Mouse (Mus musculus): ENCODE results near the gene Olfr1346. TPM values are rescaled to one million over a fixed set of nuclear protein-coding genes. Genes with fewer than 3 reads are reported as not detected.
"Not testable (repeated sequence)": the region's sequence is repeated elsewhere in the genome, so short reads cannot be mapped to it uniquely, and the experiment has no call there.

Olfr1346 gene
- polyA plus RNA-seq, 1 experiment = 0.01 TPM

GRCm38 (mm10) chr7:6447771-6448170, 19.1 kb upstream of the Olfr1346 start:
- no peaks in the 10 kb centered on the region for H3K27me3 ChIP-seq (ENCODE audit: control insufficient read depth, insufficient read depth, insufficient read length)
- no peaks in the 10 kb centered on the region for H3K79me3 ChIP-seq (ENCODE audit: low read depth)
- TF ChIP-seq MYOD1 (IDR thresholded peaks at IDR 0.05; ENCODE audit: control insufficient read depth, insufficient read length, low read depth) (no peak), USF1 (IDR thresholded peaks at IDR 0.05; ENCODE audit: low read depth) (no peak), MAX (IDR thresholded peaks at IDR 0.05) (no peak), CTCF (IDR thresholded peaks at IDR 0.05; ENCODE audit: control insufficient read depth, insufficient read depth, insufficient read length) (no peak), CEBPB (IDR thresholded peaks at IDR 0.05; ENCODE audit: low read depth) (no peak), FOSL1 (IDR thresholded peaks at IDR 0.05; ENCODE audit: insufficient read depth, low read length, poor library complexity, severe bottlenecking) (no peak), MYOG (IDR thresholded peaks at IDR 0.05; ENCODE audit: control insufficient read depth, extremely low read depth, insufficient read length) (no peak)
- H3K79me2 ChIP-seq (ENCODE audit: control insufficient read depth, insufficient read depth) = no peaks in the 10 kb centered on the region
- H3K36me3 ChIP-seq (ENCODE audit: control insufficient read depth, insufficient read depth) = no peaks in the 10 kb centered on the region
- no peak overlapping the region for H3ac ChIP-seq (ENCODE audit: control insufficient read depth, insufficient read length, low read depth)
- H3K4me3 ChIP-seq (ENCODE audit: insufficient read depth, poor library complexity, severe bottlenecking) = no peak overlapping the region

- no peaks in the 10 kb centered on the region for H3K36me3 ChIP-seq (ENCODE audit: control insufficient read depth, insufficient read depth)
Measured at GRCm38 (mm10) chr7:6455868-6456267, 11.0 kb upstream of the Olfr1346 start, which contains the start of gene Olfr1336. Olfr1336 (plus strand) TSS chr7:6456168.

GRCm38 (mm10) chr7:6456399-6456798, 10.5 kb upstream of the Olfr1346 start:
- Histone ChIP-seq H3K79me2 (ENCODE audit: control insufficient read depth, insufficient read depth) (no peaks in the 10 kb centered on the region), H3ac (ENCODE audit: control insufficient read depth, insufficient read length, low read depth) (no peak overlapping the region), H3K4me3 (ENCODE audit: insufficient read depth, poor library complexity, severe bottlenecking) (no peak overlapping the region), H3K36me3 (ENCODE audit: control insufficient read depth, insufficient read depth) (no peaks in the 10 kb centered on the region), H3K79me3 (ENCODE audit: low read depth) (no peaks in the 10 kb centered on the region), H3K27me3 (ENCODE audit: control insufficient read depth, insufficient read depth, insufficient read length) (no peaks in the 10 kb centered on the region)
- TF ChIP-seq CTCF (IDR thresholded peaks at IDR 0.05; ENCODE audit: control insufficient read depth, insufficient read depth, insufficient read length) = no peak

More at GRCm38 (mm10) chr7:6455868-6456267, 11.0 kb upstream of the Olfr1346 start, which contains the start of gene Olfr1336:
- no peaks in the 10 kb centered on the region for H3K79me3 ChIP-seq (ENCODE audit: low read depth)
- H3K27me3 ChIP-seq (ENCODE audit: control insufficient read depth, insufficient read depth, insufficient read length) = no peaks in the 10 kb centered on the region
- H3K4me3 ChIP-seq (ENCODE audit: insufficient read depth, poor library complexity, severe bottlenecking) = no peak within 1 kb of the TSS
- TF ChIP-seq MAX (IDR thresholded peaks at IDR 0.05) (no peak), CTCF (IDR thresholded peaks at IDR 0.05; ENCODE audit: control insufficient read depth, insufficient read depth, insufficient read length) (no peak), USF1 (IDR thresholded peaks at IDR 0.05; ENCODE audit: low read depth) (no peak), CEBPB (IDR thresholded peaks at IDR 0.05; ENCODE audit: low read depth) (no peak), MYOD1 (IDR thresholded peaks at IDR 0.05; ENCODE audit: control insufficient read depth, insufficient read length, low read depth) (no peak), MYOG (IDR thresholded peaks at IDR 0.05; ENCODE audit: control insufficient read depth, extremely low read depth, insufficient read length) (no peak), FOSL1 (IDR thresholded peaks at IDR 0.05; ENCODE audit: insufficient read depth, low read length, poor library complexity, severe bottlenecking) (no peak)
- no peaks in the 10 kb centered on the region for H3K79me2 ChIP-seq (ENCODE audit: control insufficient read depth, insufficient read depth)
- H3ac ChIP-seq (ENCODE audit: control insufficient read depth, insufficient read length, low read depth) = no peak within 1 kb of the TSS

DNA sequence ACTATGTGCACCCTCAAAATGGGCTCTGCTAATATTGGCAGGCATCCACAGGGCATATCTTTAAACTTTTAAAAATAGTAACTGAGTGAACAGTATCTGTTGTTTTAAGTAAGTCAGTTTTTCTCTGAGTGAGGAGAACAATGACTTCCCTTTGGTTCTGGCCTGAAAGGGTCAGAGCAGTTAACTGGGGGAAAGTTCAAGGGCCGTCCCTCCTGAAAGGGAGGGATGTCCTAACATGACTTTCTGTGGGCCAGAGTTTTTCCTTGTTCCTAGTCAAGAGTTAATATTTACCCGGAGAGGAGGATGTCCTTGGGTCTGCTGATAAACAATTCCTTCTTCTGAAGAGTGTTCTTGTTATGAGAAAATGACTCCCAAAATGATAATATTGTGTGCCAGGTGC, 10.7 kb downstream of the Olfr1346 start:
- H3K36me3 ChIP-seq (ENCODE audit: control insufficient read depth, insufficient read depth); H3K27me3 ChIP-seq (ENCODE audit: control insufficient read depth, insufficient read depth, insufficient read length); H3K79me3 ChIP-seq (ENCODE audit: low read depth); H3K4me3 ChIP-seq (ENCODE audit: insufficient read depth, poor library complexity, severe bottlenecking); H3ac ChIP-seq (ENCODE audit: control insufficient read depth, insufficient read length, low read depth); H3K79me2 ChIP-seq (ENCODE audit: control insufficient read depth, insufficient read depth): not testable (repeated sequence)

- no peaks in the 10 kb centered on the region for H3K27me3 ChIP-seq (ENCODE audit: control insufficient read depth, insufficient read depth, insufficient read length)
- H3K36me3 ChIP-seq (ENCODE audit: control insufficient read depth, insufficient read depth) = no peaks in the 10 kb centered on the region
- H3K4me3 ChIP-seq (ENCODE audit: insufficient read depth, poor library complexity, severe bottlenecking) = no peak within 1 kb of the TSS
- H3K79me3 ChIP-seq (ENCODE audit: low read depth) = no peaks in the 10 kb centered on the region
- H3K79me2 ChIP-seq (ENCODE audit: control insufficient read depth, insufficient read depth) = no peaks in the 10 kb centered on the region
- H3ac ChIP-seq (ENCODE audit: control insufficient read depth, insufficient read length, low read depth) = no peak within 1 kb of the TSS
- TF ChIP-seq MYOG (IDR thresholded peaks at IDR 0.05; ENCODE audit: control insufficient read depth, extremely low read depth, insufficient read length) = no peak
- TF ChIP-seq FOSL1 (IDR thresholded peaks at IDR 0.05; ENCODE audit: insufficient read depth, low read length, poor library complexity, severe bottlenecking) = no peak
- no peak for TF ChIP-seq CEBPB (IDR thresholded peaks at IDR 0.05; ENCODE audit: low read depth)
- no peak for TF ChIP-seq MYOD1 (IDR thresholded peaks at IDR 0.05; ENCODE audit: control insufficient read depth, insufficient read length, low read depth)
- no peak for TF ChIP-seq MAX (IDR thresholded peaks at IDR 0.05)
- TF ChIP-seq USF1 (IDR thresholded peaks at IDR 0.05; ENCODE audit: low read depth) = no peak
- TF ChIP-seq CTCF (IDR thresholded peaks at IDR 0.05; ENCODE audit: control insufficient read depth, insufficient read depth, insufficient read length) = no peak
Measured at GRCm38 (mm10) chr7:6486841-6487240, 19.9 kb downstream of the Olfr1346 start, which contains the start of gene Olfr5. Olfr5 (minus strand) TSS chr7:6486941.

DNA sequence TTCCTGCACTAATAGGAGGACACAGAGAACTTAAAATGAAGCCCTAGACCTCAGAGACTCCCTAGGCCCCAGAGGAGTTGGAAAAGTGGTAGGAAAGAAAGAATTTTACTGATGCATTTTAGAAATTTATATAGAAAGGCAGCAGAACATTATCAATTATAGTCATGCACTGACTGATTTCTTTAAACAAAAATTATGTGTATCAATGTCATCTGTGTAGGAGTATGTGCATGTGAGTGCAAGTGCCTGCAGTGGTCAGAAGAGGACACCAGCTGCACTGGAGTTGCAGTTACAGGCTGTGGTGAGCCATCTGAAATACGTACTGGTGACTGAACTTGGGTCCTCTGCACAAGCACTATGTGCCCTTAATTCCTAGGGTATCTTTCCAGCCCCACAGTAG, 32.8 kb downstream of the Olfr1346 start, which contains the start of gene Olfr1347:
Olfr1347 (minus strand) TSS at position 101 of the 400 bp plus-strand sequence.
- TF ChIP-seq CTCF (IDR thresholded peaks at IDR 0.05; ENCODE audit: control insufficient read depth, insufficient read depth, insufficient read length) = no peak
- TF ChIP-seq USF1 (IDR thresholded peaks at IDR 0.05; ENCODE audit: low read depth) = no peak
- TF ChIP-seq CEBPB (IDR thresholded peaks at IDR 0.05; ENCODE audit: low read depth) = no peak
- TF ChIP-seq FOSL1 (IDR thresholded peaks at IDR 0.05; ENCODE audit: insufficient read depth, low read length, poor library complexity, severe bottlenecking) = no peak
- no peak for TF ChIP-seq MYOG (IDR thresholded peaks at IDR 0.05; ENCODE audit: control insufficient read depth, extremely low read depth, insufficient read length)
- no peak for TF ChIP-seq MYOD1 (IDR thresholded peaks at IDR 0.05; ENCODE audit: control insufficient read depth, insufficient read length, low read depth)
- no peak for TF ChIP-seq MAX (IDR thresholded peaks at IDR 0.05)
- H3K79me2 ChIP-seq (ENCODE audit: control insufficient read depth, insufficient read depth) = no peaks in the 10 kb centered on the region
- no peaks in the 10 kb centered on the region for H3K36me3 ChIP-seq (ENCODE audit: control insufficient read depth, insufficient read depth)
- no peaks in the 10 kb centered on the region for H3K27me3 ChIP-seq (ENCODE audit: control insufficient read depth, insufficient read depth, insufficient read length)
- no peak within 1 kb of the TSS for H3K4me3 ChIP-seq (ENCODE audit: insufficient read depth, poor library complexity, severe bottlenecking)
- H3K79me3 ChIP-seq (ENCODE audit: low read depth) = no peaks in the 10 kb centered on the region
- H3ac ChIP-seq (ENCODE audit: control insufficient read depth, insufficient read length, low read depth) = no peak within 1 kb of the TSS
